Mouse (Mus musculus) heart, embryonic 14.5 days (tissue): ENCODE measurements around the gene Hyou1. TPM values are rescaled to one million over a fixed set of nuclear protein-coding genes. Genes with fewer than 3 reads are reported as not detected.
A peak's percentile ranks its signal among the peaks of the same experiment; 100 is the strongest.

Source experiments
- ATAC-seq: fragments of 200-750 bp; cut with Nextera tagmentation; 2 replicates; pipeline ENCODE4 v1.8.0; 2017; ENCODE audit warnings: low read depth, moderate TSS enrichment; ENCODE audit not compliant: insufficient number of reproducible peaks, insufficient read depth, low FRiP score
- H3K27ac ChIP-seq, 2 experiments: fragments of 200-500 bp in 1 of 2; fragments of 300-500 bp in 1 of 2; sonication (generic) in 1 of 2; replicated peaks in 1 of 2; 2 replicates each; pipeline ENCODE4 v1.5.1; 2012 to 2014; ENCODE audit warnings: low read depth in 2 of 2, low read length in 2 of 2, control low read depth in 1 of 2, mild to moderate bottlenecking in 1 of 2, mixed read lengths in 1 of 2; ENCODE audit not compliant: control insufficient read depth in 1 of 2, insufficient read depth in 1 of 2
- H3K27me3 ChIP-seq: fragments of 300-500 bp; sonication (generic); 2 replicates; pipeline ENCODE4 v1.6.1; 2014; ENCODE audit warnings: mild to moderate bottlenecking, low read length, control low read depth; ENCODE audit not compliant: control insufficient read depth, insufficient read depth
- H3K36me3 ChIP-seq: fragments of 300-500 bp; sonication (generic); 2 replicates; pipeline ENCODE4 v1.6.1; 2014; ENCODE audit warnings: mild to moderate bottlenecking, control low read depth, low read length, mixed read lengths; ENCODE audit not compliant: control insufficient read depth, insufficient read depth
- H3K4me1 ChIP-seq, 2 experiments: fragments of 200-500 bp in 1 of 2; fragments of 300-500 bp in 1 of 2; sonication (generic) in 1 of 2; 2 replicates each; pipeline ENCODE4 v1.6.1; 2012 to 2014; ENCODE audit warnings: low read length in 2 of 2, control low read depth in 1 of 2, mixed read lengths in 1 of 2; ENCODE audit not compliant: control insufficient read depth in 2 of 2, insufficient read depth in 2 of 2
- H3K4me2 ChIP-seq: fragments of 300-500 bp; sonication (generic); 2 replicates; pipeline ENCODE4 v1.6.1; 2014; ENCODE audit warnings: mild to moderate bottlenecking, low read length
- H3K4me3 ChIP-seq, 2 experiments: fragments of 200-500 bp in 1 of 2; fragments of 300-500 bp in 1 of 2; sonication (generic) in 1 of 2; 2 replicates each; pipeline ENCODE4 v1.5.1; 2012 to 2014; ENCODE audit warnings: low read length in 2 of 2, mild to moderate bottlenecking in 2 of 2, control low read depth in 1 of 2, low read depth in 1 of 2, moderate library complexity in 1 of 2; ENCODE audit not compliant: control insufficient read depth in 1 of 2, insufficient read depth in 1 of 2
- H3K9ac ChIP-seq: fragments of 300-500 bp; sonication (generic); 2 replicates; pipeline ENCODE4 v1.6.1; 2014; ENCODE audit warnings: mild to moderate bottlenecking, low read length
- H3K9me3 ChIP-seq: fragments of 300-500 bp; sonication (generic); 2 replicates; pipeline ENCODE4 v1.6.1; 2016; ENCODE audit warnings: low read length, control low read depth; ENCODE audit not compliant: control insufficient read depth
- WGBS: fragments of 180-500 bp; shearing (Covaris S2); extraction: QIAGEN DNeasy Blood & Tissue Kit; methylation state at CpG from one replicate; pipeline ENCODE4 v1.1.7; 2014; 5-methylcytosine and 5-hydroxymethylcytosine counted together
- polyA plus RNA-seq: library from polyadenylated mRNA; unstranded; fragments of >200 nt; fragmentation: Nextera tagmentation; extraction: Ambion mirVana; gene quantifications from 2 replicates; pipeline ENCODE4 v1.2.1, GENCODE M21; 2014

The Hyou1 gene
- polyA plus RNA-seq, 1 experiment from 2014 or later, result 12.7 TPM

DNA sequence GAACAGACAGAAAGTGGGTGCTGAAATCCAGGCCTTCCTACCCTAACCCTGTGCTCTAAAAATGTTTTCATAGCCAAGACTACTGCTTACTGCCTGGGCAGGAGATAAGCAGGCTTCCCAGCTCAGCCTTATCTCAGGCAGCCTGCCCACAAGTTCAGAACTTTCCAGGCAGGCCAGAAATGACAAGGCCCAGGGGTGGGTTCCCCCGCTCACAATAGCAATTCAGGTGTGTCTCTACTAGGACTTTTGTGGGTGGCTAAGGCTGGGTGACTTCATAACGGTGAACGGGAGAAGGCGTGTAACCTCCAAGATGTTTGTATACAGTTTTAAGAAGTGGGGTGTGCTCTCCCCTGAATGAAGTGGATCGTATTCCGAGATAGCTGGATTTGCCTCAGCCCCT, 36.0 kb upstream of the Hyou1 start:
- peaks cover 7 to 15% of the 10 kb centered on the region in 2 experiments for H3K4me1 ChIP-seq
- ATAC-seq, result peak; percentile 57
- H3K4me3 ChIP-seq, result peak overlapping the region; percentile 71 to 98
- peak overlapping the region; percentile 85 for H3K4me2 ChIP-seq
- no peaks in the 10 kb centered on the region for H3K9me3 ChIP-seq
- no peaks in the 10 kb centered on the region for H3K27me3 ChIP-seq
- H3K9ac ChIP-seq, result peak overlapping the region; percentile 86
- H3K36me3 ChIP-seq, result peaks cover 55% of the 10 kb centered on the region
- H3K27ac ChIP-seq, result peak overlapping the region; percentile 81 to 97
- 2% methylated on average over 6 of the region's 6 CpGs for WGBS

DNA sequence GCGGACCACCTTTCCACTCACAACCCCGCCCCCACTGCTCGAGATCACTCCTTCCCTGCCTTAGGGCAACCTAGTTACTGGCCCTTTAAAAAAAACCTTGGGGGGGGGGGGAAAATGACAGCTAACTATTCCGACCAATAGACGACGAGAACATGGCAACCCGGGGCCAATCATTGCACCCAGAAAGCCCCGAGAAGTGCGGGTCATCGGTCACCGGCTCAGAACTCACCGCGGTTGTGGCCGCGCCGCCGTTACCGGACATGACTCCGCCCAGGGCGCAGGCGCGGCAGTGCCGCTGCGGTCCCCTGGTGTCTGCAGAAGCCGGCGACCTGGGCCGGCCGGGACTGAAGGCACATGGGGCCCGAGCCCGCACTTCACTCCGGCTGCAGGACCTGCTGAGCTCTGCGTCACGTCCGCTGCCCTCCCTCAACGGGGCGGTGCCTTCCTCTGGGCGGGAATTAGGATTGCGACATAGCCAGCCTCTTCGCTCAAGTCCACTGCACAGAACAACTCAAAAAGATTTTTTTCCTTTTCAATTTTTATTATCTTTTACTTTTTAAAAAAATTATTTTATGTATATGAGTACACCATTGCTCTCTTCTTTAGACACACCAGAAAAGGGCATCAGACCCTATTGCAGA, 35.4 kb upstream of the Hyou1 start, which contains the start of gene Hmbs:
Hmbs (minus strand) TSS at position 448 of the 641 bp plus-strand sequence.
- Histone ChIP-seq H3K9ac (peak within 1 kb of the TSS; percentile 86), H3K36me3 (peaks cover 56% of the 10 kb centered on the region), H3K27me3 (no peaks in the 10 kb centered on the region), H3K27ac (peak within 1 kb of the TSS; percentile 97 to 100), H3K4me1 (peaks cover 7 to 15% of the 10 kb centered on the region in 2 experiments), H3K4me3 (peak within 1 kb of the TSS; percentile 71 to 98), H3K4me2 (peak within 1 kb of the TSS; percentile 85), H3K9me3 (no peaks in the 10 kb centered on the region)
- peak; percentile 94 for ATAC-seq
- under 1% methylated on average over 39 of the region's 39 CpGs for WGBS

DNA sequence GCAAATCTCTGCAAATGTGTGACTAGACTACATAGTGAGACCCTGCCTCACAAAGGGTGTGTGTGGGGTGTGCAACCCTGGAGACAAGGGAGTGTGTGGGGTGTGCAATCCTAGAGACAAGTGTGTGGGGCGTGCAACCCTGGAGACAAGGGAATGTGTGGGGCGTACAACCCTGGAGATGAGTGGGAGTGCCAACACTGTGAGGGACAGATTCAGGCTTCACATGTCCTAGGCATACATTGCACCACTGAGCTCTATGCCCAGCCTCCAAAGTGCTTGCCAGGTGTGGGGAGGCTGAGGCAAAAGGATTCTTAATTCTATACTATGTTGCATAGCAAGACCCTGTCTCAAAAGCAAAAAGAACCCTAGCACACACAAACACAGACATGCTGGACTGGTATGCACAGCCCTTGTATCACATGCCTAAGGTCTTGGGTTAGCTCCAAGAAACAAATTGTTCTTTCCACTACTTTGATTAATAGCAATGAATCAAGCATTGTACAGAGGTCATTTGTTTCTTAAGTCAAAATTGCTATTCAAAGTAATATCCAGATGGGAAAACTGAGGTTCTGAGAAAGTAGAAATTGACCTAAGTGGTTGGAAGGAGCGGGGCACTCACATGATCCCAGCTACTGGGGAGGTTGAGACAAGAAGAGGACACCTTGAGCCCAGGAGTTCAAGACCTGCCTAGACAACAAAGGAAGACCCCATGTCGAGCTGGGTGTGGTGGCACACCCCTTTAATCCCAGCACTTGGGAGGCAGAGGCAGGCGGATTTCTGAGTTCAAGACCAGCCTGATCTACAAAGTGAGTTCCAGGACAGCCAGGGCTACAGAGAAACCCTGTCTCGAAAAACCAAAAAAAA, 33.5 kb upstream of the Hyou1 start:
- Histone ChIP-seq H3K4me3 (no peak overlapping the region), H3K4me2 (no peak overlapping the region), H3K27me3 (no peaks in the 10 kb centered on the region), H3K9ac (no peak overlapping the region), H3K36me3 (peaks cover 58% of the 10 kb centered on the region), H3K4me1 (peaks cover 7 to 15% of the 10 kb centered on the region in 2 experiments), H3K9me3 (no peaks in the 10 kb centered on the region), H3K27ac (no peak overlapping the region)
- WGBS, result 82% methylated on average over 6 of the region's 6 CpGs
- ATAC-seq, result no peak

GRCm38 (mm10) chr9:44347166-44347565, 32.1 kb upstream of the Hyou1 start:
- Histone ChIP-seq H3K9me3 (no peaks in the 10 kb centered on the region), H3K4me1 (peaks cover 5 to 12% of the 10 kb centered on the region in 2 experiments), H3K27me3 (no peaks in the 10 kb centered on the region), H3K4me2 (no peak overlapping the region), H3K36me3 (peaks cover 61% of the 10 kb centered on the region), H3K9ac (no peak overlapping the region), H3K4me3 (no peak overlapping the region), H3K27ac (no peak overlapping the region)
- 89% methylated on average over 9 of the region's 9 CpGs for WGBS
- no peak for ATAC-seq

DNA sequence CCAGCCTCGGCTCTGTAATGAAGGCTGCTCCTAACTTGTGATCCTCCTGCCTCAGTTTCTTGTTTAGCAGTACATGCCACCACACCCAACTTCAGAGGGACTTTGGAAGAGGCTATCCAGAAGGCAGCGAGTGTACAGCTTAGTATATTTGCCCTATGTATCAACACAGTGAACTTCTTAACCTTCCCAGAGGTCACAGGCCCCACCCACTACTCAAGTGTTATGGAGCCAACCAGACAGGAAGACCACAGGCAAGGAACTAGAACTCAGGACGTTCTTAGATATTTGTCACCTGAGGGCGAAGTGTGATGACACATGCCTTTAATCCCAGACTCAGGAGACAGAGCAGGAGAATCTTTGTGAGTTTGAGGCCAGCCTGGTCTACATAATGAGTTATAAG, 31.7 kb upstream of the Hyou1 start:
- no peak overlapping the region for H3K27ac ChIP-seq
- no peak overlapping the region for H3K4me3 ChIP-seq
- peaks cover 2 to 7% of the 10 kb centered on the region in 2 experiments for H3K4me1 ChIP-seq
- H3K4me2 ChIP-seq, result no peak overlapping the region
- H3K27me3 ChIP-seq, result no peaks in the 10 kb centered on the region
- no peaks in the 10 kb centered on the region for H3K9me3 ChIP-seq
- 79% methylated on average over 4 of the region's 4 CpGs for WGBS
- H3K36me3 ChIP-seq, result peaks cover 66% of the 10 kb centered on the region
- no peak for ATAC-seq
- no peak overlapping the region for H3K9ac ChIP-seq

GRCm38 (mm10) chr9:44348546-44348945, 30.7 kb upstream of the Hyou1 start:
- H3K4me2 ChIP-seq, result no peak overlapping the region
- 92% methylated on average over 4 of the region's 4 CpGs for WGBS
- no peaks in the 10 kb centered on the region for H3K27me3 ChIP-seq
- H3K4me1 ChIP-seq, result no peaks in the 10 kb centered on the region
- H3K36me3 ChIP-seq, result peaks cover 75% of the 10 kb centered on the region
- H3K9ac ChIP-seq, result no peak overlapping the region
- no peak overlapping the region for H3K27ac ChIP-seq
- H3K4me3 ChIP-seq, result no peak overlapping the region
- no peaks in the 10 kb centered on the region for H3K9me3 ChIP-seq
- ATAC-seq, result no peak

GRCm38 (mm10) chr9:44351396-44351795, 27.9 kb upstream of the Hyou1 start:
- Histone ChIP-seq H3K4me2 (no peak overlapping the region), H3K4me3 (no peak overlapping the region), H3K27ac (no peak overlapping the region), H3K36me3 (peaks cover 98% of the 10 kb centered on the region), H3K4me1 (no peaks in the 10 kb centered on the region), H3K9ac (no peak overlapping the region), H3K27me3 (no peaks in the 10 kb centered on the region), H3K9me3 (no peaks in the 10 kb centered on the region)
- ATAC-seq, result no peak
- WGBS, result 95% methylated on average over 4 of the region's 4 CpGs
